Comparison of ENCODE assay signal across 21 mouse cellular contexts in the genomic region with DNA sequence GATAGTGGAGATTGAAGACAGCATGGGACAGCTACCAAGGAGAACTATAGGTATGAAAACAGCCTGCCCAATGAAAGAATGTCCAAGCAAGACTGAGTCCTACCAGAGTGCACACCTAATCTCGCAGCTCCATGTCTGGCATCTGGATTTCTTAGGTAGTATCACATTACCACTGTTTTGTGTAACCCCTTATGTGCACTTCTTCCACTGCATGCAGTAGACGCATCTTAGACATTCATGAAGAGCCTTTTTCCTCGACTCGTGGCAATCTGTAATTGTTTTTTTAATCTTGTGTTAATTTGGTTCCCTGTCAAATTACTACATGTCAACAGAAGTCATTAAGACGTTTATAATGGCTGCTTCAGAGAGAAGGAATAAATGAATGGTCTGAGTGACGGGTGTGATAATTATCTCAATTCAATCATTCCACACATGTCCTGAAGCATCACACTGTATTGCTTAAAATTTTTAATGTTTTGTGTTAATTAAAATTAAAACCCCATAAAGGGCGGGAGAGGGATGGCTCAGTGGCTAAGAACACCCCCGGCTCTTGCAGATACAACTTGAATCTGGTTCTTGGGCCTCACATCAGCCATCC.
"Had no signal": no experiment of that assay in that cellular context is flagged by ENCODE, and none has a peak within 500 bp of the region (broad histone marks: within the 10 kb centered on the region; RNA-seq: fewer than 3 reads in every experiment).

No protein-coding gene starts in this region.

- H3K27ac ChIP-seq: layer of hippocampus, adult 2 months; limb, embryonic 10.5 days; limb, embryonic 13.5 days; liver, embryonic 12.5 days; liver, embryonic 15.5 days; lung, embryonic 15.5 days; midbrain, embryonic 10.5 days; midbrain, embryonic 13.5 days; neural tube, embryonic 12.5 days; neural tube, embryonic 15.5 days had no signal

- DNase-seq: kidney, adult 11 months; kidney, adult 8-10 months; kidney, postnatal 25 days; layer of hippocampus, adult 9-11 months; liver; lung, adult 18-20 months; lung, postnatal 10 days; lung, postnatal 36 days; thymus, adult 18-20 months; thymus, postnatal 14 days had no signal

- H3K4me2 ChIP-seq: limb, embryonic 13.5 days; liver, embryonic 12.5 days; liver, embryonic 15.5 days; lung, embryonic 15.5 days; midbrain, embryonic 13.5 days; neural tube, embryonic 12.5 days; neural tube, embryonic 15.5 days had no signal

- H3K4me1 ChIP-seq: liver, embryonic 12.5 days; liver, embryonic 15.5 days; lung, embryonic 15.5 days; megakaryocyte, embryonic 14.5 days; midbrain, embryonic 10.5 days; midbrain, embryonic 13.5 days; neural tube, embryonic 12.5 days; neural tube, embryonic 15.5 days had no signal

- H3K9ac ChIP-seq: limb, embryonic 13.5 days; liver, embryonic 12.5 days; liver, embryonic 15.5 days; lung, embryonic 15.5 days; midbrain, embryonic 13.5 days; neural tube, embryonic 12.5 days; neural tube, embryonic 15.5 days had no signal

- H3K27me3 ChIP-seq: limb, embryonic 13.5 days; liver, embryonic 12.5 days; liver, embryonic 15.5 days; lung, embryonic 15.5 days; megakaryocyte, embryonic 14.5 days; midbrain, embryonic 13.5 days; neural tube, embryonic 12.5 days; neural tube, embryonic 15.5 days had no signal

- H3K4me3 ChIP-seq: layer of hippocampus, adult 2 months; limb, embryonic 10.5 days; limb, embryonic 13.5 days; liver, embryonic 12.5 days; liver, embryonic 15.5 days; lung, embryonic 15.5 days; megakaryocyte, embryonic 14.5 days; midbrain, embryonic 10.5 days; midbrain, embryonic 13.5 days; neural tube, embryonic 12.5 days; neural tube, embryonic 15.5 days had no signal

- H3K36me3 ChIP-seq: limb, embryonic 10.5 days; limb, embryonic 13.5 days; liver, embryonic 12.5 days; liver, embryonic 15.5 days; lung, embryonic 15.5 days; midbrain, embryonic 10.5 days; midbrain, embryonic 13.5 days; neural tube, embryonic 12.5 days; neural tube, embryonic 15.5 days had no signal

- H3K9me3 ChIP-seq: limb, embryonic 10.5 days; limb, embryonic 13.5 days; liver, embryonic 12.5 days; liver, embryonic 15.5 days; lung, embryonic 15.5 days; midbrain, embryonic 10.5 days; midbrain, embryonic 13.5 days; neural tube, embryonic 12.5 days; neural tube, embryonic 15.5 days had no signal

- ATAC-seq: liver, embryonic 12.5 days; midbrain, embryonic 13.5 days had no signal
